Mouse (Mus musculus) testis, adult 2 months (tissue): ENCODE results near the gene Htr5a.

Experiments used
- CTCF ChIP-seq: fragments of 200-500 bp; IDR thresholded peaks from 2 replicates; pipeline ENCODE4 v1.5.1; 2012; ENCODE audit warnings: low read depth, mild to moderate bottlenecking, inconsistent platforms, low read length, moderate library complexity; ENCODE audit not compliant: control insufficient read depth, insufficient read depth, insufficient replicate concordance
- POLR2A ChIP-seq: fragments of 200-500 bp; IDR thresholded peaks from 2 replicates; pipeline ENCODE4 v1.6.1; 2012; ENCODE audit warnings: low read depth, mild to moderate bottlenecking, inconsistent platforms, low read length, moderate library complexity; ENCODE audit not compliant: control insufficient read depth

DNA sequence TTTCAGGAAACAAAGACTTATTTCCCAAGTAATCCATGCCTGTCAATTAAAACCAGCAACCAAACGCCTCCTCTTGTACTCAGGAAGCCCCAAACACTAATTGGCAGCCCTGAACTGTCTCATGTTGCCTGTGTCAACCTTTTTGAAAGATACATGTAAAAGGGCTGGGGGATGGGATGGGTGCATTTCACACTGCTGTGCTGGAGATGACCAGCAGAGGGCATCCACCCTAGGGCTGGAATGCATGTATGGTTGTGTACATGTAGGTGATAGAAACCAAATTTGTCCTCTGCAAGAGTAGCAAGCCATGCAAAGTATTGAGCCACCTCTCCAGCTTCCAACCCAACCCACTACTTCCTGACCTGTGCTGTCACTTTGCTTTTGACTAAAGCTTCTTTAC, 48.0 kb upstream of the Htr5a start:
- TF ChIP-seq POLR2A: no peak
- peak; percentile 61; the same call in 1 of the 2 replicates for TF ChIP-seq CTCF
